Mouse (Mus musculus) fat pad, adult 2 months (tissue): ENCODE data around the gene Myo10.

Source experiments
- DNase-seq: peaks from one replicate; pipeline ENCODE4 v3.0.0-alpha.2; 2011; ENCODE audit warnings: low read depth, low spot score; ENCODE audit errors: extremely low read depth

Gene Myo10

GRCm38 (mm10) chr15:25622200-25622866 is at the start of gene Myo10:
Myo10 (plus strand) TSS chr15:25622525.
- DNase-seq, result peak; percentile 88

DNA sequence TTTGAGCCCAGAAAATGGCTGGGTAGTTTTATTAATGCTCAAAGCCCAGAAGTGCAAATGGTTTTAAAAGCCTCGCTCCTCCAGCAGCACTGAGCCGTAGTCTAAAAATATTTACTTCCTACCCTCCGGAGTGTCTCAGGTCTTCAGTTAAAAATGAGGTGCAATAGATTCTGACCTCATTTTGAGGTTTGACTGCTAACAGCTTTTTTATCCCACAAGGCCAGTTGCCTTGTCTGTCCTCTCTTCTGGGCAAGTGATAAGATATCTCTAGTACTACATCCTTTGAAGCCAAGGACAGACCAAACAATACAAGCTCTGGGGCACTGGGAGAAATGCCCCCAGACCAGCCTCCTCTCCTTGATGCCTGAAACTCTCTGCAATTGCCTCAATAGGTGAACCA is 49.2 kb upstream of the Myo10 start:
- no peak for DNase-seq

DNA sequence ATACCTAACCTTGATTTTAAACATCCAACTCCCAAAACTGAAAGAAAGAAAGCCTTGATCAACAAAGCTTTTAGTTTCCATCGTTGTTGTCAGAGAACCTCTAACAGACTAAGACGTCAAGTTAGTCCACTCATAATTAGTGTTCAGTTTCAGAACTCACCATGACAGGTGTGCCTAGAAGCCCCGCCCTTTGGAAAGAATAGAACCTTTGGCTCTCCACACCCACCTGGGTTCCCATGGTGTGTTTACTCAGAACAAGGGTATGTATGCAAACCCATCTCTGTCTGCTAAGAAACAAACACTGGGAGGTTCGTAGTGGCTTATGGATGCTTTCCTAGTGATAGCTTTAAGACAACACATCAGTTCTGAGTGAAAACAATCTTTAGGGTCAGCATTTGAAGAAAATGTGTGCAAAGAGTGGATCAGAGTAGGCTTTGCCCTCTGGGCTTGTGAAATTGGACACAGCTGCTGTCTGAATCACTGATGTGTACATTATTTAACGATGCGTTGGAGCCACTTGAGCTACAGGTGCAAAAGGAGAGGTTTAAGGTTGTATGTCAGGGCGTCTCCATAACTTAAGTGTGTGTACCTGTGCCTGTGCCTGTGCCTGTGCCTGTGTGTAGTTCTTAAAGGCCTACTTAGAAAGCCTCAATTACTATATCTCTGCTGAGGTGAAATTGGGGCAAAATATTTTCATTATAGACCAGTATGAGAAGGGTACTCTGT is 48.3 kb upstream of the Myo10 start:
- no peak for DNase-seq

GRCm38 (mm10) chr15:25577327-25578051 is 44.8 kb upstream of the Myo10 start:
- no peak for DNase-seq

DNA sequence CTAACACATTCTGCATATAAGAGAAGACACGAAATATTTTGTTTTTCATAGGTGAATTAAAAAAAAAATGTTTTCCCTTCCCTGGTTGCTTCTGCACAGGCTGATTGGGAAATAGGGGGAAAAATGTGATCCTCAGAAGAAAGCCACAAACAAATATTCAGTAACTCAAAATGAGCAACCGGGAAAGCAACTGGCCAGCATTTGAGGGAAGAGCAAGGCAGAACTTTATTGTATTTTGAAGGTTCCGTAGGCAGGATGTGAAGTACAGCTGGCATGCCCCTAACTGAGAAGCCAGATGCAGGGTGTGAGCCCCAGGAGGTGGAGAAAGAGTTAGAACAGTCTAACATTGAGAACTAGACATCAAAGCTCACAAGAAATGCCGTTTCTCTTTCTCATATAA is 44.0 kb upstream of the Myo10 start:
- DNase-seq, result no peak

- no peak for DNase-seq
These were observed 41.6 kb upstream of the Myo10 start for GRCm38 (mm10) chr15:25580731-25581130.

DNA sequence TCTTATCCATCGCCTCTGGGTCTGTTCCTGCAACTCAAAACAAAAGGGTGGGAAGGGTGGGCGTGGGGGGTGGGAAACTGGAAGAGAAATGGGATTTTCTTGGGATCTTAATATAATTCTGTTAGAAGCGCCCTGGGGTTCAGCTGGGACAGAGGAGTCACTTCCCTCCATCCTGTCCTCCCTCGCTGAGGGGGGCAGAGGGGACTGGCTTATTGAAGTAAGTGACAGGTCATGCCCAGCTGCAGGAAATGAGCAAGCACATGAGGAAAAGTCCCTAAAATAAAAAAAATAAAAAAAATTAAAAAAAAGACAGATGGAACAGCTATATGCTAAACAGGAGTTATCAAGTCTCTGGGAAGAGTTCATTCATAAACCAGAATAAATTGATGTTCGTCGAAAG is 40.3 kb upstream of the Myo10 start:
- DNase-seq, result no peak

DNA sequence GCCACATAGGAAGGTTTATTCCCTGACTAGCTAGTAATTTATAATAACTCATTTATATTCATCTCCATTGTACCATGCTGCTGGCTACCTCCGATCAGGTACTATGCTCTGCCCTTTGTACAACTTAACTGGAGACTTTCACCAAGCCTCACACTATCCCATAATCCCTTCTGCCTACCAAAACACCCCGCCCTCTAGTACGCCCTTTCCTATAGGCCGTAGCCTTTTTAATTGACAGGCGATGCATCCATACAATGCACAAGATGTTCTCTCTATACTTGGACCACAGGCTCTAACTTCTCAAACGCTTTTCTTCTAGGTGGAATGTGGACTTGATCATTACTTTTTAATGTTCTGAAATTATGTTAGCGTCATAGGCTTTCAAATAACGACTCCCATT is 39.0 kb upstream of the Myo10 start:
- no peak for DNase-seq

DNA sequence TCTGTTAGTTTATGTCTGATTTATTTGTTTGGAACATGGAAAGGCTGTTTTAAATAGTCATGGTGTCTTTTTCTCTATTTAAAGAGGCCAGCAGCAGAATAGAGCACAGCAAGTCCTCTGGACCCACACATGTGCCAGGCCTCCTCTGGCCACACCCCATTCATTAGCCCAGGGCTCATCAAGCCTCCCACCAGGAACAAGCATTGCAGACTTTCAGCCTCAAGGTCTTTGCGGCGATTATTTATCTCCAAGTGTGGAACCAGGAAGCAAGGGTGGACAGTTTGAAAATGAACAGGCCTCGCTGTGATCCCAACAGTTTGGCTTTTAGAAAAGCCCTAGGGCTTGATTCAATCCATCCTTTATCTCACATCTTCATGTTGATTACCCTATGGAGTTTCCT is 35.5 kb upstream of the Myo10 start:
- DNase-seq, result no peak

DNA sequence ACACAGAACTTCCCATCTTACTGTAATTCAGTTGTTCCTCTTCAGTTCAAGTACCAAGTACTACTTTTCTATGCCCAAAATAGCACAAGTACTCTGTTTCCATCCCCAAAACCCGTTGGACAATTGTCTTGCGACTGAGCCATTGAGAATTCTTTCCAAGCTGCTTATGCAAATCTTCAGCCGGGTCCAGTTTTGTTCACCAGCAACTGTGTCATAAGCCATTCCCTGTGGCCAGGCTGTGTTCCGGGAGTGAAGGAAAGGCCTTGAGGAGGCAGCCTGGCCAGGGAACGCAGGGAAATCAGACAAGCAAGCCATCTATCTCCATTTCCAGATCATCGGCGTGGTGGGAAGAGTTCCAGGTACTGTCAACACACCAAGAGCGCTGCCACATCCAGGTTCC is 34.4 kb upstream of the Myo10 start:
- DNase-seq, result no peak

DNA sequence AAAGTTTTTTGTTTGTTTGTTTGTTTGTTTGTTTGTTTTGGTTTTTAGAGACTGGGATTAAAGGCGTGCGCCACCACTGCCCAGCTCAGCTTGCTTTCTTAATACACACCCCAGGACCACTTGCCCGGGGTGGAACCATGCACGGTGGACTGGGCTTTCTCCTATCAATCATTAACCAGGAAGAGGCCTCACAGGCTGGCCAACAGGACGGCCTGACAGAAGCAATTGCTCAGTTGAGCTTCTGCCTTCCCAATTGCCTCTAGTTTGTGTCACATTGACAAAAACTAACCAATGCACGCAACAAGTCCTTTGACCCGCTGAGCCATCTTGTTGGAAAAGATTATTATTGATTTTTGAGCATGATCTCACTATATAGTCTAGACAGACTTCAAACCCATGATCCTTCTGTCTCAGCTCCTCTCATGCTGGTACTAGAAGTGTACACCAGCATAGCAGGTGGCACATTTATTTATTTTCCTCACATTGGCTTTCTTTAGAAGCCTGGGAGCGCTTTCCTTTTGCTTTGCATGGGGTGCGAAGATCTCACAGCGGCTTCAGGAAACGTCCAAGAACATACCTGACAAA is 32.9 kb upstream of the Myo10 start:
- no peak for DNase-seq

- DNase-seq, result no peak
These were observed 32.4 kb upstream of the Myo10 start for GRCm38 (mm10) chr15:25589916-25590315.

- DNase-seq, result no peak
These were observed 31.4 kb upstream of the Myo10 start for GRCm38 (mm10) chr15:25590891-25591290.

GRCm38 (mm10) chr15:25591964-25592363 is 30.4 kb upstream of the Myo10 start:
- no peak for DNase-seq

GRCm38 (mm10) chr15:25593469-25594150 is 28.7 kb upstream of the Myo10 start:
- DNase-seq, result no peak

DNA sequence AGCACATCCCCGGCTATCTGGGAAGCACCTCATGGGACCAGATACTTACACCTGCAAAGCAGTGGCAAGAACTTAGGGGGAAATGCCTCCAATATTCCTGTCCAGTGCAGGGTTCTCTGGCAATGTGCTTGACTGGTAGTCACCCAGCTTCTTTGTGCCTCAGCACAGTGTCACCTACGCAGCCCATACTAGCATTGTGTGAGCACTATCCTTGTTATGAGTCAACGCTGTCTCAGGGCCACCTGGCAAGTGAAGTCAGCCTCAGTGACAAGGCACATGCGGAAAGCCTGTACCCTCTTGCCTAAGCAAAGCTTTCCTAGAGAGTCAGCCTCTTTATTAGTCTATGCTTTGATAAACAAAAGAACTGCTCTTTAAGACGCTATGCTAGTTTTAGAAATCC is 24.0 kb upstream of the Myo10 start:
- DNase-seq, result no peak

GRCm38 (mm10) chr15:25602306-25602705 is 20.0 kb upstream of the Myo10 start:
- DNase-seq, result no peak

DNA sequence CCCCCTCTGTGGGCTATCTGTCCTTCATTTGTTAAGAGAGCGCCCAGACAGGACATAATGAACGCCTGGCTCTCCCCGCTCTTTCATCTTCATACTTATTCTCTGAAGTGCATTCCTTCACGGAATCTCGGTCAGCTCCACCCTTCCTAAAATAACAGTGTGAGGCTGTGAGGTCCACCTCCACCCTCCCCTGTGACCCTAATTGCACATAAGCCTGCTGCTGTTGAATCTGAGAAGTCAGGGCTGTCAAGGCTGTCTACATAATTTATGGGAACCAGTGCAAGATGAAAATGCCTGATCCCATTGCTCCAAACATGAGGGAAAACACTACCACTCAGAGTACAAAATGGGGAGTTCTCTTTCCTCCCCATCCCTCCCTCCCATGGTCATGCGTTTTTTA is 19.0 kb upstream of the Myo10 start:
- no peak for DNase-seq

DNA sequence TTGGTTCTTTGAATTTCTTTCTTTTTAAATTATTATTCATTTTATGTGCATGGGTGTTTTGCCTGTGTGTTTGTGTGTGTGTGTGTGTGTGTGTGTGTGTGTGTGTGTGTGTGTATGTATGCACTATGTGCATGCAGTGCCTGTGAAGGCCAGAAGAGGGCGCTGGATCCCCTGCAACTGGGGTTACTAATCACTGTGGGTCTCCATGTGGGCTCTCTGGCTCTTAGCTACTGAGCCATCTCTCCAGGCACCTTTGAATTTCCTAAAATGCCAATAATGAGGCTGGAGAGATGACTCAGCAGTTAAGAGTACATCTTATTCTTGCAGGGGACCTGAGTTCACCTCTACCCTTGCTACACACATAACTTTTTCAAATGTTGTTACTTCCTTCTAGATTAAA is 18.1 kb upstream of the Myo10 start:
- no peak for DNase-seq

DNA sequence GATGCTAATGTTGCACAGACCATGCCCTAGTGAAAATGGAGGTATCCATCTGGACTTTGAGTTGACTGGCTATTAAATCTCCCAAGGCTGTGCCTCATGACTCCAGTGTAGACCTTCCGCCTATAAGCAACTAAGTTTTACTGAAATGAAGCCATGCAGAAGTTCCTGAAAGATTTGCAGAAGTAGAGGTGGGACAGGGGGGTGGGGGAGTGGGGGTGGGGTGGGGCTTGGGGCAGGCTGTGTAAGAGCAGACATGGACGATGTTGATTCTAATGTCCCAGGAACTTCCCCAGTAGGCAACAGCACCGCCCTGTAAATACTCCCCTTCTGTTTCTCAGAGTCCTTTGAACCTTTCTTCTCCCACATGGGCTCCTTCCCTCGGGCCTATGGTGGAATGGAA is 16.9 kb upstream of the Myo10 start:
- no peak for DNase-seq

DNA sequence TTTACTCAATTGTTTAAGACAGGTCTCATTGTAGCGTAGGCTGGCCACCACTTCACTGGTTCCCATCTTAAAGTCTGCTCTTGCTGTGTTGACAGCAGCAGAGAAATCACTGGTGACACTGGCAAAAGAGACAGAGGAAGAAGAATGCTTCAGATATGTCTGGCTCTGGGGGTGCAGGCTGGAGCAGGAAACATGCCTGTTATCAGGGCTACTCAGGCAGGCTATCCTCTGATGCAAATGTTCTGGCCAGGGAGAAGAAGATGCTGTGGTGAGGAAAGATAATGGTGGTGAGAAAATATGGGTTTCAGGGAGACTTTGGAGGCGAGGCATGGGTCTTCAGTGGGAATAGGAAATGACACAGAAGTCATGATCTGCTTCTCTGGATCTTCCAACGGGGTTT is 13.6 kb upstream of the Myo10 start:
- no peak for DNase-seq
